Mouse (Mus musculus): ENCODE measurements at regions not wholly inside any gene's neighbourhood (a gene's known extent, or its start where the extent isn't known, plus 50 kb on each side); places are given as distances from the start of the nearest gene placed in this dataset.
A peak's percentile ranks its signal among the peaks of the same experiment; 100 is the strongest.
"Not testable (repeated sequence)": the region's sequence is repeated elsewhere in the genome, so short reads cannot be mapped to it uniquely, and the experiment has no call there.

DNA sequence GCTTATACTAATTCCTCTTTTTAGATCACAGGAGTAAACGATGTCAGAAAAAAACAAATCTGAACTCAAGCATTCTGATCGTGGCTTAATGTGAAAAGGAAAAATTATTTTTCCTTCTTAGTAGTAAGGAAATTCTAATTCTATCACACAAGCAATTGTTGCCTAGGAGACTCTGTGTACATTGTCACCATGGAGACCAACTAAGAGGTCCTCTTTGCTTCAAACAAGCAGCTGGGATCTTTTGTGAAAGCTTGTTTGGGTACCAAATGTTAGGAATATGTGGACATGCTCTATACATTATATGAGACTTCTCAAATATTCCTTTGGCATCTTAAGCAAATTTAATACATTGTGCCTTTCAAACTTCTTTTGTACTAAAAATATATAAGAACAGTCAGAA, 345.9 kb upstream of the Atp10a start:
- no peak for DNase-seq (ENCODE audit: low spot score)

GRCm38 (mm10) chr7:58322381-58322780, 333.6 kb upstream of the Atp10a start:
- DNase-seq (ENCODE audit: low spot score): no peak

DNA sequence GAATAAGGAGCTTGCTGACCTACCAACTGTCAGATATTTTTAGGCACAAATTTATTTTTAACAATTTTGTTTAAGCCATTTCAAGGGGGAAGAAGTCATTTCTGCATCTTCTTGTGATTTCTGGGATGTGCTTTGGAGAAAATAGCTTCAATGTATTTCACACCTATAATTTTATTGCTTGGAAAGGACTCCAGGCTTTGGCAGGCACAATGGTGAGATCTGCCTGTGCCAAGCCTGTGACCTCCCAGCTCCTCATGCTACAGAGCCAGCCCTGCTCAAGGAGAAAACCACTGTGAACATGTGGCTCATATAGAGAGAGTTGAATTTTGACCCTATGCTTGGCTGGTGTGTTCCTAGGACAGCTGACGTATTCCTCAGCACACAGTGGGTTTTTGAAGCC, 288.6 kb upstream of the Atp10a start:
- no peak for DNase-seq (ENCODE audit: low spot score)

DNA sequence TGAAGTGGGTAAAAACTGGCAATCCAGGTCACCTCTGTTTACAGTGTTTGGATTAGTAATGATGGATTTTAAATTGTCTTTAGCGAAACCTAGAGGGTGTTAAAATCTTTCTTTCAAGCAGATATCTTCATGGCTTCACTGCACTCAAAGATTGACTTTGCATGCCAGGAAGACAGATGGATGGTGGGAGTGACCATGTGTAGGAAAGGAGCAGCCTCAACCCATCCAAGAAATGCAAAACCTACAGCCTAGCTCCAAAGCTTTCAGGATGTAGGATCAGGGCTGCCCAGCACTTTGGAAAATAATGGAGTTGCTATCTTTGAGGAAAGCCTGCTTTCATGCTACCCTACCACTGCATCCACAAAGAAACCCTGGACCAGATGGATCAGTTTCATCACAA, 272.6 kb upstream of the Atp10a start:
- no peak for DNase-seq (ENCODE audit: low spot score)

- DNase-seq (ENCODE audit: low spot score): no peak
These were observed 267.6 kb upstream of the Atp10a start for GRCm38 (mm10) chr7:58388326-58388725.

DNA sequence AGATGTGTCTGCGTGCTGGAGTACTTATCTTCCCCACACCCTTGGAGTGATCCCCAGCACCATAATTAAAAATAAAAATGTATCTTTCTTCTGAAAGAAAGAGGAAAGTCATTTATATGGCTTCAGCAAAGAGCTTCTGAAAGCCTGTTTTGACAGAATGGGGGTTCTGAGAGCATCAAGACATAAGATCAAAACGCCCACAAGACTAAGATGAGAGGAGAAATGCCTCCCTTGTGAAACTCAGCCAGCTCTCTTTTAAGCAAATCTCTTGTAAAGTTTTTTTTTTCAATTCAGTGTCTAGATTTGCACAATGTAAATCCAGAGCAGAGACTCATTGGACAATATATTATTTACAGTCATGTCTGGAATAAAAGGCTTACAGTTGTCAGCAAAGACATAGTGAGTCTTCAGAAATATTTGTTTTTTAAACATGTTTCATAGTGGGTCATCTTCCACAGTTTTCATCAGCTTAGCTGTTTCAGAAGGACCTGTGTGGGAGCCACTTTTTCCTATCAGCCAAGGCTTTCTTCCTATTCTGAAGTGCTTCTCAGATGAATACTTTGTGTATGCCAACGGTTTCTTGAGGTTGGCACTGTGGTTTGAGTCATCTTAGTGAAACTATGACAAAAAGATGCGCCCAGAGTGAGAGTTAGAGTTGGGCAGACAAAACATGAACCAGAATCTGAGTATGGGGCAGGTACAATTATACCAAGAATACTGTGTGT, 263.4 kb upstream of the Atp10a start:
- DNase-seq (ENCODE audit: low spot score): no peak

DNA sequence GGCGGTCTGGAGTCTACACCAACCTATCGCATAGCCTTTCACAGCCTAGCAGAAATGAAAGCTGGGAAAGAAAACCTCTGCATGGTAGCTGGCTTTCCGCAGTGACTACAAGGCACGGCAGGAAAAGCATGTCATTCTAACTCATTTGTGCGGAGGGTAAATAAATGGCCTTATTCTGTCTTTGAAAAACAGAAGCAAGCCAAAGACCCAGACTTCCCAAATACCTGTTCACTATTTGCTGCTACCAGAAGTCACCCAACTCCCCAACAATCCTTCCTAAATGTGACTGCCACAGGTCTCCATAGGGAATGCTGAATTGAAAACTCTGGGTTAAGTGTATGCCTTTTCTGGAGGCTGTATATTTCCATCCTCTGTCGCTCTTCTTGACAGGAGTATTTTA, 258.0 kb upstream of the Atp10a start:
- no peak for DNase-seq (ENCODE audit: low spot score)

GRCm38 (mm10) chr7:58398558-58399144, 257.3 kb upstream of the Atp10a start:
- no peak for DNase-seq (ENCODE audit: low spot score)

DNA sequence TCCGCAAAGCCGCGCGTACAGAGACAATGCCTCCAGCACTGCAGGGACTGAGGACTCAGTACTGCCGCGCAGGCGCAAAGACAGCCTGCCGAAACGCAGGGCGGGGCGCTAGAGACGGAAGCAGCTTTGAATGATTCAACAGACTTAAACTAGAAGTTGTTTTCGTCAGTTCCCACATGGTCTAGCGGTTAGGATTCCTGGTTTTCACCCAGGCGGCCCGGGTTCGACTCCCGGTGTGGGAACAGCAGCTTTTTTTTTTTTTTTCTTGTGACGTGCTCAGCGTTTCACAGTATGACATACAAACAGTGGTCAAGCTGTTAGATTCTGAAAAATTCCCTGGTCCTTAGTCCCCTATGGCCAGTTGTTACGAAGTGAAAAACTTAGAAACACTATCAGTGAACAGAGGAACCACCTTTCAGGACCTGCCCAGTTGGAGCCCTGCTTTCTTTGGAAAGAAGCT, 256.8 kb upstream of the Atp10a start:
- DNase-seq (ENCODE audit: low spot score): peak; percentile 85

GRCm38 (mm10) chr7:58399651-58400050, 256.3 kb upstream of the Atp10a start:
- DNase-seq (ENCODE audit: low spot score): no peak

DNA sequence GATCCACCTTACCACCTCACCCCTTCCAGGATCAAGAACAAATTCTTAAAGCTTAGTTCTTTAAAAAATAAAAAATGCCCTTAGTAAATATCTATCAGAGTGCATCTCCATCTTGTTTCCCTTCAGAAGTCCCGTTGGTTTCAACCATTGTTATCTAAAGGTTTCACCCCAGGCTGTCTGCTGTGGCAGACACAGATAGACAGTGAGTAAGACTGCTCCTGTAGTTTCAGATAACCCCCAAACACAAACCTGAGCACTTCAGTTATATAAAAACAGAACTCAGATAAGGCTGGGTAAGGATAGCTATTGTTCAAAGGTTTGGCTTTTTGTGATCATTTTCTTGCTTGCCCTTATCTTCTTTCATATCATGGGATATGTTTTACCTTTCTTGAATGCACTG, 255.4 kb upstream of the Atp10a start:
- no peak for DNase-seq (ENCODE audit: low spot score)

DNA sequence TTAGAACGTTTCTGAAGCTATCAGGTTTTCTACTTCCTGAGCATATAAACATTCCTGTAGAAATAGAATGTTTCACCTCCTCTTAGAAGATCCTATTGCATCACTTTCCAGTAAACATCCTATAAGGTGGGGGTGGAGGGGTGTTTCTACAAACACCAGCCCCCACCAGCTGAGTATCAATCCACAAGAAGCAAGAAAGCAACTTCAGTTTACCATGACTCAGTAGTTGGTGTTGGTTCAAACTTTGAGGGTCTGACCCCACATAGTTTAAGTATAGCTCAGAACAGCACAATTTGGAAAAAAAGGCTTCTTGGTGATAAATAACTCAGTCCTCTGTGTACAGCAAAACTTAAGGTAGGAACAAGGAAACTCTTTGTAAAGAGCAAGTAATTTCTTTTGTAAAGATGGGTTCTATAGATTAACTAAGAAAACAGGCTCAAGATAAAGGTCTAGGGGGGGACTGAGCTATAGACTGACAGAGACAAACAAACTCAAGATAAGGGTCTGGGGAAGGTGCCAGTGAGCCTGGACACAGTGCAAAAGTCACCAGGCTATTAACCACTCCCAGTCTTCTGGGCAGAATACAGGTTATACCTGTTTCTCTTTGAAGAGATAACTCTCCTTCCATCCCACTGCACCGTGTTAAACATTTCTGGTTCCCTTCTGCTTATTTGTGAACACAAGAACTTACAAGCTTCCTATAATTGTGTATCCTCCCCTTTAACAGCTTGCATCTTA, 218.9 kb upstream of the Atp10a start:
- DNase-seq (ENCODE audit: low spot score): no peak

GRCm38 (mm10) chr7:58442535-58443184, 213.3 kb upstream of the Atp10a start:
- no peak for DNase-seq (ENCODE audit: low spot score)

DNA sequence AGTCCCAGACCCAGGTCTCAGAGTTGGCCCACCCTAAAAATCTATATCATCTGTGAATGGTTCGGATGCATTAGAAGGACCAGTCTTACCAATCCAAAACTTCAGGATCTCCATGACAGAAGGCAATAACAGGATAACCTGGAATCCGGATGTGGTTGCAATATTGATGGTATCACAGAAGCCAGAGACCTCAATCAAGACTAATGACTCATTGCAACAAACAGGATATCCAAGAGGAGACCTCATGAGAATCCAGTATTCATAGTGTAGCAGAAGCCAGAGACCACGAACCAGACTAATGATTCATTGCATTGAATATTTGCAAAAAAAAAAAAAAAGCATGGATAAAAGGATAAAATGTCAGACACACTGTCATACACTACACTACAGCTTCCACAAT, 212.7 kb upstream of the Atp10a start:
- no peak for DNase-seq (ENCODE audit: low spot score)

- DNase-seq (ENCODE audit: low spot score): no peak
These were observed 210.2 kb upstream of the Atp10a start for GRCm38 (mm10) chr7:58445781-58446180.

GRCm38 (mm10) chr7:58446261-58446660, 209.7 kb upstream of the Atp10a start:
- no peak for DNase-seq (ENCODE audit: low spot score)

GRCm38 (mm10) chr7:58448727-58449126, 207.2 kb upstream of the Atp10a start:
- no peak for DNase-seq (ENCODE audit: low spot score)

DNA sequence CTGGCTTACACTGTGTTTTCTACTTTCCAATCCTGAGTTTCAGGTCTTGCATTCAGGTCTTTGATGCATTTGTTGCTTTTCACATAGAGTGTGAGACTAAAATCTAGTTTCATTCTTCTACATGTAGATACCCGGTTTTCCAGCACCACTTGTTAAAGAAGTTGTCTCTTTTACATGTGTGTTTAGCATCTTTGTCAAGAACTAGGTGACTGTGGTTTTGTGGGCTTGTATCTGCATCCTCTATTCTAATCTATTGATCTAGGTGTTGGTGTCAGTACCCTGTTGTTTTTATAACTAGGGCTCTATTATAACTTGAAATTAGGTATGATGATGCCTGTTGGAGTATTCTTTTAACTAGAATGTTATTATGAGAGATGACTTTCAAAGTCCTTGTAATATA, 204.0 kb upstream of the Atp10a start:
- DNase-seq (ENCODE audit: low spot score): no peak

- DNase-seq (ENCODE audit: low spot score): not testable (repeated sequence)
These were observed 197.8 kb upstream of the Atp10a start for GRCm38 (mm10) chr7:58458146-58458545.

DNA sequence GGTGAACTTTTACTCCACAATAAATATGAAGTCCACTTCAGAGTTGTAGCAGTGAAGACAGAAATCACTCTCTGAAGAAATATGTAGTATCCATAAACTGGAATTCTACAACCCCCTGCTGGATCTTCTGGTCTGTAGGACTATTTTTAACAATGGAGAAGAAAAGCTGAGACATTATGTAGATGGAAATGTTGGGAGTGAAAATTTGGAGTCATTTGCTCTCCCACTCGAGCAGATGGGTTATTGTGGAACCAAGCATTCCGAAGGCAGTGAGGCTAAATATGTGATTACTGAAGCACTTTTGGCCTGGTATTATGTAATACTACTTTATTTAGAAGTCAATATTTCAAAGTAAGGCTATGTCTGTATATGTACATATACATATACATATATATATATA, 195.0 kb upstream of the Atp10a start:
- no peak for DNase-seq (ENCODE audit: low spot score)

DNA sequence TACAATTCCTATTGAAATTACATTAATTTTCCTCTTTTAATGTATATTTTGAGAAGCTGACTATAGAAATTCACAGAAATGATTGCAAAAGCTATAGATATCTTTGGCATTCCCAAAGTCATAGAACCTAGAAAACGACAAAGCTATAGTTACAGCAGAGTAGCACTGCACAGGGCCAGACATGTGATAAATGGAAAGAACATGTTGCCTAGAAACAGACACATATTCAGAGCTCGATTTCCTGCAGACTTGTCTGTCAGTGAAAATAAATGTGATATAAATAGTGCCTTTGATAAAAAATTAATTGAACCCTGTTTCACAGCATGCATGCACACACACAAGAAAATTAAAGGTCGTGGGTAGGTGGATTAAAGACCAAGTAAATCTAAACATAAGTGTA, 182.8 kb upstream of the Atp10a start:
- no peak for DNase-seq (ENCODE audit: low spot score)

- DNase-seq (ENCODE audit: low spot score): no peak
These were observed 180.8 kb upstream of the Atp10a start for GRCm38 (mm10) chr7:58475139-58475538.

- no peak for DNase-seq (ENCODE audit: low spot score)
These were observed 167.7 kb upstream of the Atp10a start for GRCm38 (mm10) chr7:58488250-58488649.
